Mouse (Mus musculus) stomach, embryonic 14.5 days (tissue): Measurements from ENCODE around the gene Arhgef10l. TPM values are rescaled to one million over a fixed set of nuclear protein-coding genes. Genes with fewer than 3 reads are reported as not detected.
A peak's percentile ranks its signal among the peaks of the same experiment; 100 is the strongest.

Source experiments
- ATAC-seq: fragments of 200-750 bp; cut with Nextera tagmentation; 2 replicates; pipeline ENCODE4 v1.8.0; 2017; ENCODE audit warnings: low read depth, moderate TSS enrichment; ENCODE audit not compliant: insufficient number of reproducible peaks, insufficient read depth, low FRiP score
- H3K27ac ChIP-seq: fragments of 300-500 bp; sonication (generic); 2 replicates; pipeline ENCODE4 v1.5.1; 2014; ENCODE audit warnings: mild to moderate bottlenecking, low read length, moderate library complexity, mixed read lengths
- H3K27me3 ChIP-seq: fragments of 300-500 bp; sonication (generic); 2 replicates; pipeline ENCODE4 v1.6.1; 2014; ENCODE audit warnings: low read length, control low read depth, mixed read lengths; ENCODE audit not compliant: control insufficient read depth, insufficient read depth
- H3K36me3 ChIP-seq: fragments of 300-500 bp; sonication (generic); 2 replicates; pipeline ENCODE4 v1.6.1; 2014; ENCODE audit warnings: mild to moderate bottlenecking, control low read depth, low read length, moderate library complexity, mixed read lengths; ENCODE audit not compliant: control insufficient read depth, insufficient read depth
- H3K4me1 ChIP-seq: fragments of 300-500 bp; sonication (generic); 2 replicates; pipeline ENCODE4 v1.6.1; 2014; ENCODE audit warnings: low read length, control low read depth, mixed read lengths; ENCODE audit not compliant: control insufficient read depth, insufficient read depth
- H3K4me2 ChIP-seq: fragments of 300-500 bp; sonication (generic); replicated peaks from 2 replicates; pipeline ENCODE4 v1.6.1; 2014; ENCODE audit warnings: low read depth, low read length, control low read depth
- H3K4me3 ChIP-seq: fragments of 300-500 bp; sonication (generic); 2 replicates; pipeline ENCODE4 v1.5.1; 2014; ENCODE audit warnings: low read depth, low read length, control low read depth
- H3K9ac ChIP-seq: fragments of 300-500 bp; sonication (generic); replicated peaks from 2 replicates; pipeline ENCODE4 v1.6.1; 2014; ENCODE audit warnings: low read depth, mild to moderate bottlenecking, control low read depth, low read length, moderate library complexity, mixed read lengths
- H3K9me3 ChIP-seq: fragments of 300-500 bp; sonication (generic); 2 replicates; pipeline ENCODE4 v1.6.1; 2016; ENCODE audit warnings: low read depth, low read length, control low read depth; ENCODE audit not compliant: control insufficient read depth
- WGBS: fragments of 180-500 bp; shearing (Covaris S2); extraction: QIAGEN DNeasy Blood & Tissue Kit; methylation state at CpG from one replicate; pipeline ENCODE4 v1.1.7; 2014; 5-methylcytosine and 5-hydroxymethylcytosine counted together
- polyA plus RNA-seq: library from polyadenylated mRNA; unstranded; fragments of >200 nt; fragmentation: Nextera tagmentation; extraction: Ambion mirVana; gene quantifications from 2 replicates; pipeline ENCODE4 v1.2.1, GENCODE M21; 2014

Arhgef10l gene
- polyA plus RNA-seq, 1 experiment from 2014 or later, result 9.9 TPM

DNA sequence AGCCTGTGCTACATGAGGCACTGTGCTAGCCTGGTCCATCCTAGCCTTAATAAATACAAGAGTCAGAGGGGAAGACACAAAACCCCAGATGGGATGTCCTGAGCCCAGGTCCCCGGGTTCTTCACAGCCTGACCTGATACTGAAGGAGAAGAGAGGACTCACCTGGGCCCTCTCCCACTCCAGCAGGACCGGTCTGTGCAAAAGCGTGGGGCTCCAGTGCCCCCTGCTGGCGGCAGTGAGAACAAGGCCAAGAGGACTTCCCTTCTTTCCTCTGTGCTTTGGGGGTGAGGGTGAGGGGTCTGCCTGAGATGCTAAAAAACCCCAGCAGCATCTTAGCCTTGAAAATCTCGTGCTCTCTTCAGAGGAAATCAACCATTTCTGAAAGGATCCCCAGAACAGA, 13.2 kb upstream of the Arhgef10l start:
- peaks cover 4% of the 10 kb centered on the region; the same call in 1 of the 2 replicates for H3K4me1 ChIP-seq
- no peak overlapping the region for H3K27ac ChIP-seq
- no peaks in the 10 kb centered on the region for H3K36me3 ChIP-seq
- H3K9ac ChIP-seq, result no peak overlapping the region
- no peaks in the 10 kb centered on the region for H3K9me3 ChIP-seq
- H3K4me3 ChIP-seq, result no peak overlapping the region
- H3K4me2 ChIP-seq, result no peak overlapping the region
- no peak for ATAC-seq
- no peaks in the 10 kb centered on the region for H3K27me3 ChIP-seq
- WGBS, result 15% methylated on average over 5 of the region's 5 CpGs

DNA sequence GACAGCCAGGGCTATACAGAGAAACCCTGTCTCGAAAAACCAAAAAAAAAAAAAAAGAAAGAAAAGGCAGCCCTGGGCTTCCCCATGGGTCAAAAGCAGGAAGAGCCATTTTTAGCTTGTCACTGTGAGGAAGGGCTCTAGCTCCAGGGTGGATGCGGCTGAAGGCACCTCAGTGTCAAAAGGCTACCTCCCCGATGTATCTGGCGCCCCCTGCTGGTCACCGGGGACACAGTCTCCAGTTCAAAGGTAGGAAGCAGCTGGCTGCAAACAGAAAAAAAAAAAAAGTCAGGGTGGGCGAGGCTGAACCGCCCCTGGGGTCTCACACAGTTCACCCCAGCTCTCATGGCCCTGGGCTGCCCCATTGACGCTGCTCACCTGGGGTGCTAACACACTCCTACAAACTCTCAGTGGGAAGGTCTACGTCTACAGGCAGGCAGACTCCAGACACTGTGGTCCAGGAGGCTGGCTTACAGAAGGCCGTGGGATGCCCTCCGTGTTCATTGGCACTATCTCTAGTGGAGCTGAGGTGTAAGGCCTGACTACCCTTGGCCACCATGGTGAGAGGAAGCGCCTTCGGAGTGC, 8.6 kb upstream of the Arhgef10l start:
- no peak overlapping the region for H3K27ac ChIP-seq
- peak; percentile 16; the same call in 1 of the 2 replicates for ATAC-seq

DNA sequence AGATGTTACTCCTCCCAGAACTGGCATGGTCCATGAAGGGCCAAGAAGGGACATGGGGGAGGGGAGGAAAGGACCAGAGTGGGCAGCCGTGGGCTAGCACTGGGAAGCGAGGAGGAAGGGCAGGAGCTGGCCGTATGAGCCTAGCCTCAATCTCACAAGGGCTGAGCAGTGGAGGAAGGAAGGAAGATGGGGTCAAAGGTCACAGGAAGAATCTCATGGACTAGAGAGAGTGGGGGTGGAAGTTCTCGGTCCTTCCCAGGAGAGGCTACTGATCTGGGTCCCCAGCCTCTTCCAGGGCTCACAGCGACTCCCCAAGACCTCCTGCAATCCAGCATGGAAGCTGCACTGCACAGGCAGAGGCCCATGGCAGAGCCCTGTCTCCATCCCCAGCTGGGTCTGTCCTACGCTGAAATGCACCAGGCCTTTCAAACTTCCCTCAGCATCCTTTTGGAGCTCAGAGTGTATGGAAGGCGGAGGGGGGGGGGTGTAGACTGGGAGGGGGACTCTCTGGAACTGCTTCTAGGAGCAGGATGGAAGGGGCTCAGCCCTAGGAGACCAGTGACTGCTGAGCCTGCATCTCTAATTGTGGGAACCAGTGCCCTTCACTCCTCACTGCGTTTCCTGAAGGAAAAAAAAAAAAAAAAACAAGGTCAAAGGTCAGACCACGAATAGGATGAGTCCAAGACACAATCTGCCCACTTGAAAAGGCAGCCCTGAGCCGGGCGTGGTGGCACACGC, 7.9 kb upstream of the Arhgef10l start:
- 62% methylated on average over 12 of the region's 12 CpGs for WGBS
- H3K4me3 ChIP-seq, result no peak overlapping the region
- ATAC-seq, result peak; percentile 42; the same call in 1 of the 2 replicates
- no peaks in the 10 kb centered on the region for H3K27me3 ChIP-seq
- no peaks in the 10 kb centered on the region for H3K9me3 ChIP-seq
- no peaks in the 10 kb centered on the region for H3K4me1 ChIP-seq
- H3K36me3 ChIP-seq, result no peaks in the 10 kb centered on the region
- no peak overlapping the region for H3K27ac ChIP-seq
- no peak overlapping the region for H3K9ac ChIP-seq
- no peak overlapping the region for H3K4me2 ChIP-seq

More for the DNA sequence above, 8.6 kb upstream of the Arhgef10l start:
- Histone ChIP-seq H3K27me3 (no peaks in the 10 kb centered on the region), H3K36me3 (no peaks in the 10 kb centered on the region), H3K4me2 (no peak overlapping the region), H3K4me3 (no peak overlapping the region), H3K9ac (no peak overlapping the region), H3K9me3 (no peaks in the 10 kb centered on the region), H3K4me1 (no peaks in the 10 kb centered on the region)
- WGBS, result 33% methylated on average over 13 of the region's 13 CpGs

DNA sequence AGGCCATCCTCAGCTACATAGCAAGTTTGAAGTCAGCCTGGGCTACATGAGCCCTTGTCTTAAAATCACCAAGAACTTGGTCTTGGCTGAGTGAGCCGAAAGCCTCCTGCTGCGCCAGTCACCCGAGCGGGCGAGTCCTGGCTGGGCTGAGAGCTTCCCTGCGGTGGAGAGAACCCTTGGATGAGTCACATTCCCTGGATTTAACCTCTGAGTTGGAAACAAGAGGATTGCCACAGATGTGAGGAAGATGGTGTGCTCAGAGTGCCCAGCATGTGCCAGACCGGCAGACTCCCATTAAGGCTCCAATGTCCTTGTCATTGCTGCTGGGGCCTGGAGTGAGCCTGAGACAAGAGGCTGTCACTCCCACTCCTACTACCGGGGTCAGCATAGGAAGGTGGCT, 2.0 kb upstream of the Arhgef10l start:
- Histone ChIP-seq H3K4me2 (no peak overlapping the region), H3K4me1 (peaks cover 10% of the 10 kb centered on the region; the same call in 1 of the 2 replicates), H3K36me3 (no peaks in the 10 kb centered on the region), H3K9me3 (no peaks in the 10 kb centered on the region), H3K9ac (no peak overlapping the region), H3K4me3 (no peak overlapping the region), H3K27ac (no peak overlapping the region), H3K27me3 (no peaks in the 10 kb centered on the region)
- 89% methylated on average over 8 of the region's 8 CpGs for WGBS
- ATAC-seq, result no peak

DNA sequence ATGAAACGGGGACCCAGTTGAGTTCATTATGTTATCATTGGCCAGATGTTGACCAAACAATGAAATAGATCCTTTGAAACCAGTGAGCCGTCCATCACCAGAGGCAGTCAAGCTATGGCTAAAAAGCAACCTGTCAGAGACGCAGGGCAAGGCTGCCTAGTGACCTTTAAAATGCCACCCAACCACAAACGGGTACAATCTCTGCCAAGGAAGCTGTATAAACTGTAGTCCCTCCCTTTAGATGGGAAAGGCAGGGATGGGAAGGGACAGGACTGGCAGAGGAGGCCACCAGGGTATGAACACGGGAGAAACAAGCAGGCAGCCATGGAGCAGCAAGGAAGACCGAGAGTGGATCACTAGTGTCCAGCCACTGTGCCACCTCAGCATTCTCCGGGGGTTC, 759 bp downstream of the Arhgef10l start:
- Histone ChIP-seq H3K4me3 (no peak overlapping the region), H3K36me3 (no peaks in the 10 kb centered on the region), H3K9me3 (no peaks in the 10 kb centered on the region), H3K27ac (no peak overlapping the region), H3K4me2 (0 out of 2 replicates have a peak overlapping the region, but pooled peaks have one; percentile 20), H3K4me1 (peaks cover 19% of the 10 kb centered on the region; the same call in 1 of the 2 replicates), H3K9ac (no peak overlapping the region), H3K27me3 (no peaks in the 10 kb centered on the region)
- ATAC-seq, result no peak
- 65% methylated on average over 7 of the region's 7 CpGs for WGBS

DNA sequence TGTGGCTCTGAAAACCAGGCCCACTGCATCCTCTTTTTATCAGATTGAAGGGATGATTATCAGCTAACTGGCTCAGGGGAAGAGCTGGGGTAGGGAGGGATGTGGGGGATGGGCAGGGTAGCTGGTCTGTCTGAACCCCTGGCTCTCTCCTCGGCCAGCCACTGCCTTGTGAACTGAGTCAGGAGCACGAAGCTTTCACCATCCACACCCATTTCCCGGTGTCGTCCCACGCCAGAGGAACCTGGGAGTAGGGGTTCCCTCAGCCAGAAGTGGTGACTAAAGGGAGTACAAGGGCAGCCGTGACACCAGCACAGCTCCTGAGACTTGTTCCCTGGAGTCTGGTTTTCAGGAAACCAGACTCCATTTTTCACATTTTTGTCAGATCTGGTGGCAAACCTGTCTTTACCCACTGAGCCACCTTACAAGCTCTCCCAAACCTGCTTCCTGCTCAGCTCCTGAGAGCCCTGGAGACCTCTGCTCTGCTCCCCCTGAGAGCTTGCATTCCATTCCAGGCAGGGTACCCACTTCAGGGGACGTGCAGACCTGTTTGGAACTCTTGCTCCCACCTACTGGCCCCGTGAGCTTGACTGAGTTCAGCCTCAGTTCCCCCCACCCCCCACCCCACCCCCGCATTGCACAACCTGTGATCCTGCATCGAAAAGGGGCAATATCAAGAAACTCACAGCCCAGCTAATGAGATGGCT, 2.8 kb downstream of the Arhgef10l start:
- Histone ChIP-seq H3K4me1 (peaks cover 28% of the 10 kb centered on the region), H3K27me3 (no peaks in the 10 kb centered on the region), H3K9me3 (no peaks in the 10 kb centered on the region), H3K4me3 (no peak overlapping the region), H3K27ac (no peak overlapping the region), H3K36me3 (no peaks in the 10 kb centered on the region), H3K9ac (no peak overlapping the region), H3K4me2 (no peak overlapping the region)
- ATAC-seq, result no peak
- 35% methylated on average over 10 of the region's 10 CpGs for WGBS

DNA sequence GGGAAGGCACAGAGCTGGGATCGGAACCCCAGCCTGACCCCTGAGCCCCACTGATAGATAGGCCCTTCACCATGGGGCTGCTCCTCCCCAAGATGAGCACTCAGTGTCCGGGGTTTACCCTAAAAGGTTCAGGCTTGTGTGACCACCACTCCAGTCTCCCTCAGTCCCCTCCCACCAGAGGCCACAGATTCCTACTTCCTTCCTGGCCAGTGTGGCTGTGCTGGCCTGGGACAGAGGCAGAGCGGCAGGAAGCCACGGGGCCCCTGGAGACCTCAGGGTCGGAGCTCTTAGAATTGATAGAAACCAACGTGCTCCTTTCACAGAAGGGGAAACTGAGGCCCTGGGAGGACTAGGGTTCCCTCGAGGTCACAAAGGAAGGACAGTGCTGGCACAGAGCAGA, 3.4 kb downstream of the Arhgef10l start:
- Histone ChIP-seq H3K4me1 (peaks cover 34% of the 10 kb centered on the region), H3K36me3 (no peaks in the 10 kb centered on the region), H3K4me3 (no peak overlapping the region), H3K9me3 (no peaks in the 10 kb centered on the region), H3K9ac (no peak overlapping the region), H3K27me3 (no peaks in the 10 kb centered on the region), H3K4me2 (no peak overlapping the region), H3K27ac (no peak overlapping the region)
- no peak for ATAC-seq
- 32% methylated on average over 7 of the region's 7 CpGs for whole genome bisulfite sequencing

DNA sequence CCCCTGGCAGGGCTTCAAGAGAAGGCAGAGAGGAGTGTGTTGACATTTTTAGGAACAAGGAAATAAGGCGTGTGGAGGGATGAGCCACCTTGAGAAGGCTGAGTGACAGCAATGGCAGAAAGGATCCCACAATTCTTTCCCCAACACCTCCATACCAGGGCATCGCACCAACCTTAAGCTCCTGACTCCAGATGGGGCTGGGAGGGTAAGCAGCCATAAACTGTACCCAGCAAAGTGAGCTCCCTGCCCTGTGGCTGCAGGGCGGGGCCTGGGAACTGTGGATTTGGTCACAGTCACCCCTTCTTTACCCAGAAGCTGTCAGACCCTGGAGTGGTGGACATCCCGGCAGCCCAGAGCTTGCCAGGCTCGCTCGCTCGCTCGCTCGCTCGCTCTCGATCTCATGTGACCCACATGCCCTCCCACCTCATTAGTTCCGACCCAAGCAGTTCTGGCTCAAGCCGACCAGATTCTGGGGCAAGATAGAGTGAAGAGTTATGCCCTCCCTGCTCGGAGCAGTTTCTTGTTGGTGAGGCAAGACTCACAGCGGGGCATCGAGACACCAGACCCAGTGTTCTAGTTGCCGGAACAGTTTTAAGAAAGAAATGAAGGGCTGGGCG, 4.3 kb downstream of the Arhgef10l start:
- no peak for ATAC-seq
- Histone ChIP-seq H3K4me2 (no peak overlapping the region), H3K4me1 (peaks cover 38% of the 10 kb centered on the region), H3K36me3 (no peaks in the 10 kb centered on the region), H3K27me3 (no peaks in the 10 kb centered on the region), H3K4me3 (no peak overlapping the region), H3K9me3 (no peaks in the 10 kb centered on the region), H3K9ac (no peak overlapping the region), H3K27ac (no peak overlapping the region)
- 75% methylated on average over 18 of the region's 18 CpGs for WGBS
